Mouse (Mus musculus): ENCODE data around the gene Ric3. TPM values are rescaled to one million over a fixed set of nuclear protein-coding genes. Genes with fewer than 3 reads are reported as not detected.

The Ric3 gene
- total and polyA plus RNA-seq, 3 experiments = not detected

GRCm38 (mm10) chr7:109072326-109072725 lies 10.8 kb downstream of the Ric3 start:
- no peaks in the 10 kb centered on the region; a peak in 1 of 4 replicates for H3K27me3 ChIP-seq (ENCODE audit: control insufficient read depth in 1 of 2, insufficient read depth in 2 of 2, low read length in 2 of 2)
- no peak for DNase-seq (ENCODE audit: low read depth, low spot score)

GRCm38 (mm10) chr7:109069641-109070040 lies 13.5 kb downstream of the Ric3 start:
- no peaks in the 10 kb centered on the region for H3K4me1 ChIP-seq (ENCODE audit: control insufficient read depth in 1 of 2, insufficient read depth in 2 of 2, low read length in 2 of 2)
- no peaks in the 10 kb centered on the region for H3K36me3 ChIP-seq (ENCODE audit: control insufficient read depth in 1 of 2, insufficient read depth in 2 of 2, low read length in 2 of 2)
- TF ChIP-seq MEF2A (IDR thresholded peaks at IDR 0.05; ENCODE audit: extremely low read depth, insufficient replicate concordance, low read depth, low read length, poor library complexity, severe bottlenecking) (no peak), MYC (IDR thresholded peaks at IDR 0.05; ENCODE audit: low read depth, low read length) (no peak), TBP (IDR thresholded peaks at IDR 0.05; ENCODE audit: low read depth, low read length) (no peak), MAX (IDR thresholded peaks at IDR 0.05; ENCODE audit: low read length) (no peak), USF2 (IDR thresholded peaks at IDR 0.05; ENCODE audit: borderline replicate concordance in 1 of 2, insufficient read depth in 1 of 2, low read depth in 1 of 2, low read length in 2 of 2) (no peak), NELFE (IDR thresholded peaks at IDR 0.05; ENCODE audit: low read depth, low read length) (no peak), ELF1 (IDR thresholded peaks at IDR 0.05; ENCODE audit: low read depth, low read length) (no peak), KAT2A (conservative IDR thresholded peaks at IDR 0.05; ENCODE audit: low read depth, low read length) (no peak), ETS1 (IDR thresholded peaks at IDR 0.05; ENCODE audit: low read depth, low read length) (no peak), MXI1 (IDR thresholded peaks at IDR 0.05; ENCODE audit: low read depth, low read length) (no peak), ZKSCAN1 (IDR thresholded peaks at IDR 0.05; ENCODE audit: low read depth, low read length) (no peak), RCOR1 (IDR thresholded peaks at IDR 0.05; ENCODE audit: low read depth, low read length) (no peak), POLR2AphosphoS2 (IDR thresholded peaks at IDR 0.05; ENCODE audit: low read length) (no peak), SIN3A (IDR thresholded peaks at IDR 0.05; ENCODE audit: low read length) (no peak), ZMIZ1 (IDR thresholded peaks at IDR 0.05; ENCODE audit: low read depth, low read length) (no peak), SMC3 (IDR thresholded peaks at IDR 0.05; ENCODE audit: low read depth, low read length) (no peak)
- no peaks in the 10 kb centered on the region; a peak in 1 of 4 replicates for H3K27me3 ChIP-seq (ENCODE audit: control insufficient read depth in 1 of 2, insufficient read depth in 2 of 2, low read length in 2 of 2)
- H3K9me3 ChIP-seq (replicated peaks; ENCODE audit: insufficient read depth, low read length) = no peaks in the 10 kb centered on the region
- no peak for DNase-seq (ENCODE audit: low read depth, low spot score)
- no peak overlapping the region for H3K27ac ChIP-seq (ENCODE audit: control insufficient read depth, low read depth, low read length)
- H3K79me2 ChIP-seq (ENCODE audit: control insufficient read depth, insufficient read depth, low read length, poor library complexity) = no peaks in the 10 kb centered on the region
- H3K4me3 ChIP-seq (ENCODE audit: control insufficient read depth in 1 of 2, insufficient read depth in 1 of 2, low read depth in 2 of 2, low read length in 2 of 2) = no peak overlapping the region
- no peak overlapping the region for H3K9ac ChIP-seq (ENCODE audit: control insufficient read depth, low read depth, low read length, poor library complexity, severe bottlenecking)

More at GRCm38 (mm10) chr7:109072326-109072725, 10.8 kb downstream of the Ric3 start:
- no peak overlapping the region for H3K4me3 ChIP-seq (ENCODE audit: control insufficient read depth in 1 of 2, insufficient read depth in 1 of 2, low read depth in 2 of 2, low read length in 2 of 2)
- H3K36me3 ChIP-seq (ENCODE audit: control insufficient read depth in 1 of 2, insufficient read depth in 2 of 2, low read length in 2 of 2) = no peaks in the 10 kb centered on the region
- H3K27ac ChIP-seq (ENCODE audit: control insufficient read depth, low read depth, low read length) = no peak overlapping the region
- no peaks in the 10 kb centered on the region for H3K79me2 ChIP-seq (ENCODE audit: control insufficient read depth, insufficient read depth, low read length, poor library complexity)
- no peak overlapping the region for H3K9ac ChIP-seq (ENCODE audit: control insufficient read depth, low read depth, low read length, poor library complexity, severe bottlenecking)
- H3K4me1 ChIP-seq (ENCODE audit: control insufficient read depth in 1 of 2, insufficient read depth in 2 of 2, low read length in 2 of 2) = no peaks in the 10 kb centered on the region
- TF ChIP-seq MEF2A (IDR thresholded peaks at IDR 0.05; ENCODE audit: extremely low read depth, insufficient replicate concordance, low read depth, low read length, poor library complexity, severe bottlenecking) = no peak
- no peak for TF ChIP-seq MAFK (IDR thresholded peaks at IDR 0.05; ENCODE audit: borderline replicate concordance, low read depth, low read length)
- no peak for TF ChIP-seq EP300 (IDR thresholded peaks at IDR 0.05; ENCODE audit: low read depth in 1 of 2, low read length in 2 of 2)
- no peak for TF ChIP-seq GABPA (IDR thresholded peaks at IDR 0.05; ENCODE audit: low read depth, low read length)
- TF ChIP-seq JUND (IDR thresholded peaks at IDR 0.05; ENCODE audit: low read depth, low read length) = no peak
- TF ChIP-seq BHLHE40 (IDR thresholded peaks at IDR 0.05; ENCODE audit: borderline replicate concordance, low read depth, low read length) = no peak
- no peak for TF ChIP-seq SIN3A (IDR thresholded peaks at IDR 0.05; ENCODE audit: low read length)
- no peak for TF ChIP-seq TBP (IDR thresholded peaks at IDR 0.05; ENCODE audit: low read depth, low read length)
- TF ChIP-seq CTCF (IDR thresholded peaks at IDR 0.05 in 2 of 3, conservative IDR thresholded peaks at IDR 0.05 in 1 of 3; ENCODE audit: control insufficient read depth in 1 of 3, insufficient read depth in 1 of 3, low read depth in 2 of 3, low read length in 3 of 3, poor library complexity in 1 of 3, severe bottlenecking in 1 of 3) = no peak
- TF ChIP-seq MAX (IDR thresholded peaks at IDR 0.05; ENCODE audit: low read length) = no peak
- TF ChIP-seq TAL1 (IDR thresholded peaks at IDR 0.05; ENCODE audit: low read length) = no peak
- no peak for TF ChIP-seq POLR2AphosphoS2 (IDR thresholded peaks at IDR 0.05; ENCODE audit: low read length)
- TF ChIP-seq NRF1 (IDR thresholded peaks at IDR 0.05; ENCODE audit: insufficient read depth, low read depth, low read length, poor library complexity, severe bottlenecking) = no peak
- TF ChIP-seq NELFE (IDR thresholded peaks at IDR 0.05; ENCODE audit: low read depth, low read length) = no peak
- no peak for TF ChIP-seq ZKSCAN1 (IDR thresholded peaks at IDR 0.05; ENCODE audit: low read depth, low read length)
- no peak for TF ChIP-seq HCFC1 (IDR thresholded peaks at IDR 0.05; ENCODE audit: low read depth, low read length)
- no peak for TF ChIP-seq RCOR1 (IDR thresholded peaks at IDR 0.05; ENCODE audit: low read depth, low read length)
- no peaks in the 10 kb centered on the region for H3K9me3 ChIP-seq (replicated peaks; ENCODE audit: insufficient read depth, low read length)

Data from MEL (cell line).